Mouse (Mus musculus) spleen, postnatal 36 days (tissue): ENCODE results near the gene Tenm3.

Experiments used
- DNase-seq, 2 experiments: peaks; one replicate each; pipeline ENCODE4 v3.0.0; 2022; ENCODE audit warnings: low spot score in 2 of 2, mixed read lengths in 1 of 2

The Tenm3 gene

DNA sequence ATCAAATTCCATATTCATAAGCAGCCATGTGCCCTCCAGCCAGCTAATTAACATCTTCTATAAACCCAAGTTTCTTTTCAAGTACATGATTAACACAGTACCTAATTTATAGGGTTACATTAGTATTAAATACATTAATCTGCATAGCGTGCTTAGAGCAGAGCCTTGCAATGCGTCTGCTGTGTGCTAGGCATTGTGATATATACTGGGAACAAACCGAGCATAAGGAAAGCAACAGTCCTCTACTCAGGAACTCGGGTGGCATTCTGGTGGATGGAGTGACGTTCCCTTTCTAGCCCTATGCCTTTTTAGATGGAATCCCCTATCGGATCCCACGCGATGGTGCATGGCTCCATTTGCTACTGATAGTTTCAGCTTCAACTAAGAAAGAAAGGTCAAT is 321.7 kb downstream of the Tenm3 start:
- DNase-seq = no peak

DNA sequence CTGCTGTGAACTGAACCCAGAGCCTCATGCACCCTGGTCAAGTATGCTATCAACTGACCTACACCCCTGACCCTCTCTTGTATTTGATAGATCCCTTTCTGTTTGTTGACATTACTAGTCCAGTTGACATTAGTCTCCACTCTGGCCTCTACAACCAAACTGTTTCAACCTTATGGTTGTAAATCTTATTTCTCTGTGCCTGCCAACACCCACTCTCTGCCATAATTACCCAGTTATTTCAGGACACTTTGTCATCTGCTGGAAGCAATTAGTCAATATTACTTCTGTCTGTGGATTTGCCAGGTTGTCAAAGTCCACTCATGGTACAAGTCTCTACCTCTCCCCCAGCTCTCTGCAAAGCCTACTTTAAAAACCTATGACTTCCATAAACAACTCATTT is 326.3 kb downstream of the Tenm3 start:
- DNase-seq = no peak

DNA sequence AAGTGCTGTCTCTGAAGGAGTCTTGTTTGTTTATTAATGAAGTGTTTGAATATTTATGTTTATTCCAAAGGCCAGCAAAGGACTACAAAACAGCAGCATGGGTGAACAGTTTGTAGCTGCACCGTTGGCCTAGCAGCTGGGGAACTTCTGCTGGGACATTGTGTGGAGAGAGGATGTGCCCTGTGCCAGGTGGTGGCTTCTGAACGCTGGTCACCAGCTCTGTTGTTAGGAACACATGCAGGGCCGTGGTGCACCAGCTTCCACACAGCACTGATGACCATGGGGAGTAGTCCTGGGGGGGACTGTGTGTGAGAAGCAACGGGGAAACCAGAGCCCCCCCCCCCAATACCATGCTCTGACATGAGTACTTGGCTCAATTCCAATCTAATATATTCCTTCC is 329.5 kb downstream of the Tenm3 start:
- DNase-seq = no peak

DNA sequence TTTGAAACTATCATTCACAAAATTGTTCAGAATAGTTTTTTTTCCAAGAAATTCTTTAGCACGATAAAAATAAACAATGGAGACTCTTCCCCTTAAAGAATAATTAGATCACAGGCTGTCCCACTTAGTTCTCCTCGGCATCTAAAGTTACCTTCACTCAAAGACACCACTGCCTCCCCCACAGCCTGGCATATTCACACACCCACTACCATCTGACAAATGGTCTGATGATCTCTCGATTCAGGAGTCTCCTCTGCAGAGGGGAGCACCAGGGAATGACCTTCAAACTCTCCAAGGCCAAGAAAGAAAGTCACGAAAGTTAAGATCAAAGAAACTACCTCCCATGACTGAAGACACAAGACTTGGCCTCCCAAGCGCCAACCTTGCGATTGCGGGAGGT is 329.9 kb downstream of the Tenm3 start:
- no peak for DNase-seq

DNA sequence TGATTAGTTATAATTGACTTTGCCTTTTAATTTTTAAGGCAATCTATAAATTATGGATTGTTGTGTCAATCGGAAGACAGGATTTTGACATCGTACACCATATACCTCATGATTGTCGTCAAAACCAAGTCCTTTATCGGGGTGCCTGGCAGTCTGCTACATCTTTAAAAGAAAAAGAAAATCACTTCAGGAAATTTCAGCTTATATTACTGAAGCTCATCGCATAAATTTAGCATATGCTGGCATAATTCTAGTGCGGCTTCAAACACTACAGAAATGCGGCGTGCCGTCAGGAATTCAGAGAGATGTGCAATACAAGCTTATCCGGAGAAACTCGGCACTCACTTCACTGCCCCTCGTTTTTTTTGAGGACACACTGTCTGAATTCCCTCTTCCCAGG is 332.2 kb downstream of the Tenm3 start:
- no peak for DNase-seq

DNA sequence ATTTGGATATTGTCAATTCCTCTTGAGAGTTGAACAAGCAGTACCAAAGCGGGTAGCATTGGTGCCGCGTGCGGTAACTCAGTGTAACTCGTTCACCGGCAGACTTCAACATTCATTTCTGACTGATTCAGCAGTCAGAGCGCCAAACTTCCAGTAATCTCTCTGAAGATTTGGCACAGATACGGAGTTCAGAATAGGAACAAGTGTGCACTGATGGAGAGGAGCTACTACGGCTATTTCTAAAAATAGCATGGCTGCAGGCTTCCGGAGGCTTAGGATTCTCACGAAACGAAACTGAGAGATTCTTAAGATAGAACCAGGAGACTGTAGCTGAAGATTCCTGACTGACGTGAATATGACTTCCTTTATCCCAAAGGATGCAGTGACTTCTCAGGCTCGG is 332.6 kb downstream of the Tenm3 start:
- no peak for DNase-seq

DNA sequence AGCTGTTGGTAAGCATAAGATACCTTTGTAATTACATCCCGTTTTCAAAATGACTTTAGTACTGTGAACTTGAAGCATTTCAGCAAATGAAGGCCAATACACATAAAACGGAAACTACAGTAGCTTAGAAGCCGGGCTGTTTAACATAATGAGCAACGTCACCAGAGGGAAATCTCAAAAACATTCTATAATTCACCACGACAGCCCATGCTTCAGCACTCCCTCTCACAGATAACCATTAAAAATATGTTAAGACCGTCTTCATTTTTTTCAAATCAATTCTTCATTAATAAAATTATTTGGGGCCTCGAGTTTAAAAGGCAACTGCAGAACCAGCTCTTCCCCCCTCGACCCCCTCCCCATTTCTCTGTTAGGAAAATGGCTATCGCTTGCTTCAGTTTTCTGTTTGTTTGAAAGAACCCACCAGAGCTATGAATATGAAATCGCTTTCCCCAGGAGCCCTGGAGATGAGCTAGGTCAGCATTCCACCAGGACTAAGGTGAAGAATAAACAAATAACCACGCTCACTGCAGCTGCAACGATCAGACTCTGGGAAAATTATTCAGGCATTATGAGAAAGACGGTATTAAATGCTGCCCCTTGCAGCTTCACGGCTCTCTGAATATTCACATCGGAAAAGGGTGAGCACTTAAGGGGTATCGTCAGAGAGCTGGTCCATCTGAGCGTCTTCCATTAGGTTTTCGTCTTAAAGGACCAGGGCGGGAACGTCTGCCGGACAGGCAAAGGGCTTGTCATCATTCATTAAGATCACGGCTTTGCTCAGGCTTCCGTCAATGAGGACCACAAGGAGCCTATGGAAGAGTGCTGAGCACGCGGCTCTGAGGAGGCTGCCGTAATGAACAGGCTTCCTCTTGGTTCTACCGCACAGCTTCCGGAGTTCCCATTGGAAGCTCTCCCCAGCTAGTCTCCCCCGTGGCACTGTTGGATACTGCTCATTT is 334.8 kb downstream of the Tenm3 start:
- no peak for DNase-seq

DNA sequence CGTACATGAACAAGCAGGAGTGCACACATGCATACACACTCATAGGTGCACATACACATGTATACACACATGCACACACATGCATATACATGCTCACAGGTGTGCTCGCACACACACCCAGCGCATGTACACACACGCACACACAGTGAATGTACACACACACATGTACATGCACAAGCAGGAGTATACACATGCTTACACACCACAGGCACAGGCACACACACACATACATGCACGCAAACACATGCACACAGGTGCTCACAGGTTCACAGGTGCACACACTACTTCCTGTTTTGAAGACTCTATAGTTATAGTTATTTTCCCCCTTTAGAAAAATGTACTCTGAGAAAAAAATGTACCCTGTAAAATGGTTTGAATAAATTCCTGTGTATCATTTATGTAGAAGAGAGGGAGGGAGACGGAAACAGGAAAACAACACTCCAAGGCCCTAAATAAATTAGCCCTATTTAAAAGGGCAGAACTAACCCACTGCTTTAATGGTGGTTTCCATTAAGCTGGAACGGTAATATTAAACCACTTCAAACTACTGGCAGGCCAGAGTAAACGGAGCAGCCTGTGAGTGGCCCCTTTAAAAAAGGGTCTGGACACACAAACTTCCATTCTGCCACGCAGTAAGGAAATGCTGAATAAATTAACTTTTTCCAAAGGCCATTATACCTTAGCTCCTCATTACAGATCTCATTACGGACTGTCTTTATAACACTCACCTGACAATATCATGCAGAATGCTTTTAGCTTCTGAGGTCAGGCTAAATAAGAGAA is 335.8 kb downstream of the Tenm3 start:
- DNase-seq = no peak

DNA sequence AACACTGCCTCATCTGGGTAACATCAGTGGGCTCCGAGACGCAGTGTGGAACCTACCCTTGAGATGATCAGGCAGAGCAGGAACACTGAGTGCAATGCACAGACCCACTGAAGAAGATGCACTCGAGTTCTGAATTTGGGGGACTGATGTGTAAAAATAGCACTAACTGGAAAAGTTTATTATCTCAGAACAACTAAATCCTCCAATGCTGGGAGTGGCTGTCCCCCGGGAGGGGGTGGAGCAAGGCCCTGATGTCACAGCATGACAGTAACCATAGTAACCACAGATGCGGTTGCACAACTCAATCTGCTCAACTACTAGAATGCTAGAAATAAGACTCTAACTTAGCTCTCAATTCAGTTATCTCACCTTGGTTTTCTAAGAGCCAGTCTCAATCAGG is 351.3 kb downstream of the Tenm3 start:
- no peak for DNase-seq

DNA sequence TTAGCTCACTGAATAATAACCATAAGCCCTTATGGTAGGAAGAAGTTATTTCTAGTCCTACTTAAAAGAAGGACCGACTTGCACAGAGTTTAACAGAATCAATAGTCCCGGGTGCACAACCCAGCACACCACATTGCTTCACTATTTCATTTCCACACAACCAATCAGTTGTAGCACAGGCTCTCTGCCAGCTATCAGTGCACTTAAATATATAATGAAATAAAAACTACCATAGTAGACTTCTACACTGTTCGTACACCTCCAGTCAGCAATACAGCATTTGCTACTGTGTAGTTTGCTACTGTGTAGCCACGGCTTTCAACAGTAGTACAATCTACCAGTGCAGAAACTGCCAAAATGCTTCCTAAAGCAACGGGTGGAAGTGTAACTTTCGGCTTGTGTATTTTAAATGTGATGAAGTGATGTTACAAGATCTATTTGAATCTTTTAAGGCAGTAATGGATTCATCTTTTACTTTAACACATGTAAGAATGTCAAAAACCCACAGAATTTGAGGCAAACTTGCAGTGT is 353.1 kb downstream of the Tenm3 start:
- DNase-seq = no peak

DNA sequence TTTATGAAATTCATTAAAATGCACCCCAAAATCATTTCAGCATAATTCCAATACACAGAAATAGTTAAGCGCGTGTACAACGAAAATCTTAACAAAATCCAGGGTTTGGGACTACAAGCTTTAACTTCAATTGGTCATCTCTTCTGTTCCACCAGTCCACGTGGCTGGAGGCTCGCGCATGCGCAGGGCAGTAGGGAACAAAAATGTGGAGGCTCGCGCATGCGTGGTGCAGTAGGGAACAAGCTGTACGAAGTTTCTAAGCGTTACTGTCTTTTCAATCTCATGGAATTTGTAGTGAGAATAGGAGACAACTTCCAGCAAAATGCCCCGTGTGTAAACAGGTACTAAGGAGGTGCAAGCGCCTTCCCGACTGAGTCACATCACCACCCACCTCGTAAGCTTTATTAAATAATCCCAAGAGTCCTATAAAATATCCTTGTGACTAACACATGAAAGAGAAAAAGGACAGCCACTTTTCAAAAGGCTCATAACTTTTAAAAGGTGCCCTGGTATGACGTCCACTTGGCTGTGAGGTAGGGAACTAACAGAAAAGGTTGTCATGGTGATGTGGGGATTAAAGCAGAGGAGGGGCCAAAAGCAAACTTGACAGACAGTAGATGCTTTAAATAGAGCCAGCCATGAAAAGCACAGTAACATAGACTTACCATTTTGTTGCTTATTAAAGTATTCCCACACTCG is 353.7 kb downstream of the Tenm3 start:
- no peak for DNase-seq

DNA sequence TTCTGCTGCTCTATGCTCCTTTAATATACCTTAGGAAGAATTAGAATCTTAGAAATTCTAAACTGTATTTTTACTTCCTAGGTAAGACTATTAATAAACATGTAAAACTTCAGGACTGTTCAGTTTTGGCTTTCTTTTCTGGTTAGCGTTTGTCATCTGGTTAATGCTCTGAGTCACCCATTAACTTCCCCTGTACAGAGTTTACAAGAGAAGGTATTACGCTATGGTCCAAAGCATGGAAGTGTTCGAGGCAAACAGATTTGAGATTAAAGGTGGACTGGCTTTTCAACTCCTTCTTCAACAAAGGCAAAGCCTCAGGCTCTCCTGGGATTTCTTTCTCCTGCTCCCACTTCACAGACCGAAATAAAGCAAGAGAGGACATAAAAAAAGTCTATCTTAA is 354.3 kb downstream of the Tenm3 start:
- no peak for DNase-seq

DNA sequence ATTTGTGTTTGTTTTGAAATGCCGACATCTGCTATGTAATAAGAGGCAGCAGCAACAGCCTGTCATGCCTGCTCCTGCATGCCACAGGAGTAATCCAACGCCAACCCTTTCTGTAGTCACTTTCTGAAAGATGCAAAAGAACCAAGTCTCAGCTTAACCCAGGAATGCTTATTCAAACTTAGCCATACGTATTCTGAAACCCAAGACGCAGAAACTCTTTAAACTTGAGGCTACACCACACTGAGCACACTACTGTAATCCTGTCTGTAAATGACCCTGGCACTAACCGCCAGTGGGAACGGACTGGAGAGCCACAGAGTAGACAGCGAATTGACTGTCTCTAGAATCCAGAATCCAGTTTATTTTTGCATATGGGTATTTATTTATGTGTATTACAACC is 354.9 kb downstream of the Tenm3 start:
- DNase-seq = no peak

DNA sequence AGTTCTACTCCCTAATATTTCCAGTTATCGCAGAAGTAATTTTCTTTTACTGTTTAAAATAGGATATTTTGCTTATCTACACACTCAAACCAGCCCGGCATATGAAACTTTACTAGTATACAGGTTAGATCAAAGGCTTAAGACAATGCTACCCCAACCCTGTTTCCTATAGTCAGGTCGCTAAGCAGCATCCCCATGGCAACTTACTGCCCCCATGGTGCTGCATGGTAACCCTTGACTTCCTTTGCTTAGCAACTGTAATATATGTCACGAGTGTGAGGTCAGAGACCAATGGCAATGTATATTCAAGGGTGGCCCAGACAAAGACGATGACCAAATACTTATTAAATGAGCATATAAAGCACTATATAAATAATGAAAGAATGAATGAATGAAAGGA is 359.6 kb downstream of the Tenm3 start:
- DNase-seq = no peak

DNA sequence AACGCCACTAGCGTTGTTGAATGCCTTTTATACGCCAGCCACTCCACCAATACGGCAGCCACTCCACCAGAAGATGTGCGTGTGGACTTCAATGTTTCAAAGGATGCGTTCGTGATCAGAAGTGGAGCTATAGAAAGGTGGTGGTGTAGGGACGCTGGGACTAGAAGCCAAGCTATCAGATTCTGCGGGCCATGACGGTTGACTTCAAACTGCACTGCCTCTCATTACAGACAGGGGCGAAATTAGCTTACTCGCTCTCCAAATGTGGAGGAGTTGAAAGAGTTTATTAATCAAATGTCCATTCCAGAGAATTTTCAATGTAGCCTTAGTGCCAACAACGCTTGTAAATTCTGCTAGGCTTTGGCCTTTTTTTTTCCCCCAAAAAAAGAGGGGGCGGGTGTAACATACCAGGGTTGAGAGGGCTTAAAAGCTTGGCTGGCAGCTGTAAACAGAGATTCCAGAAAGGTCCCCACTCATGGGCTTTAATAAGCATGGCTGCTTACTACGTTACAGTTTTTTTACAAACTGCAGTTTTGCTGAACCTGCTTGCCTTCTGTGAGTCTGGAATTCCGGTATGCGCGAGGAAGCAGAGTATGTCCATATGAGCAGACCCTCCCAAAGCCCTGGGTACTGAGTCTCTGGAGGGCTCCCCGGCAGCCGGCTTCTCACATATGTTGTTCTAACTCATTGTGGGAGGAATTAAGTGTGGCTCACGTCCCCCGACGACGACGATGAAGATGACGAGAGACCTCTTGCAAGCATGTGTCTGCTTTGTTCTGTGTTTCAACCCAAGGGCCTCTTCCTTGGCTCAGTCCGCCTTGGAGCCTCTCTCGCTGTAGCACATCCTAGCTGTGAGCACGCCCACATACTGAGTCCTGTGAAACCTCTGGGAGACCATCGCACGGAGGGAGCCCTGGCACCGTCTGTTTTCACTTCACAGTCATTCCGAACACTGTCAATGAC is 361.8 kb downstream of the Tenm3 start:
- DNase-seq = no peak

DNA sequence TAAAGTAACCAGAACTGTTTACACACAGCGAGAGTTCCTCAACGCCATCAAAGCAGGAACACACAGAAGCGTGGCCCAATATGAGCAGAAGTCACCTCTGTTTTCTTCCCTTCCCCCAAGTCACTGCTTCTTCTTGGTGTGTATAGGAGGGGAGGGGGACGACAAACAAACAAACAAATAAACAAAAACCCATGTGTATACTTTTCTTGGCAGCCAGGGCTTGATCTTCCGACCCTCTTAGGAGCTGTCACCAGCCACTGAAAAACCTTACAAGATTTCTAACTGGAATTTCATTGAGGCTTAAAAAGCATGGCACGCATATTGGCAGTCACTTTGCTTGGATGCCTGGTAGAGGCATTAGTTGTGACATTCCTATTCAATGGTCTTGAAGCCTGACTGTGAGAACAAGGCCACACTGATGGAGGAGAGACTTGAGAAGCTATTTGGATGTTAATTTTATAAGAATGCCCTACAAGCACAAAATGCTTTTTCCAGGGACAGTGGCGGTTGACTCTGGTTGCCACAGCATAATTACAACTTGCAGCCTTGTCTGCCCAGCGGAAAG is 366.3 kb downstream of the Tenm3 start:
- no peak for DNase-seq

DNA sequence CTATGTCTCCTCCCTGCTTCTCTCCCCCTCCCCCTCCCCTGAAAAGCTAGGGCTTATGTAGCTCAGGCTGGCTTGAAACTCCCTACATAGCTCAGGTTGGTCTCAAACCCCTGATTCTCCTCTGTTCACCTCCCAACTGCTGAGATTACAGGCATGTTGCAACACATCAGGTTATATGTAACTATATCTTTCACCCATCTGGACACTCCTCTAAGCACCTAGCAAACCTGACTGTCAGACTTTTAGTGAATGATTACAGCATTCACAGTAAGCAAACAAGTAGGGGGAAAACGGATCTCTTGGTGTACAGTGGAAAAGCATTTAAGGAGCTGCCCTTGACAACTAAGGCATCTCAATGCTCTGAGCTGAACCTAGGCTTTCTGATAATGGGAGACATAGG is 366.9 kb downstream of the Tenm3 start:
- no peak for DNase-seq

DNA sequence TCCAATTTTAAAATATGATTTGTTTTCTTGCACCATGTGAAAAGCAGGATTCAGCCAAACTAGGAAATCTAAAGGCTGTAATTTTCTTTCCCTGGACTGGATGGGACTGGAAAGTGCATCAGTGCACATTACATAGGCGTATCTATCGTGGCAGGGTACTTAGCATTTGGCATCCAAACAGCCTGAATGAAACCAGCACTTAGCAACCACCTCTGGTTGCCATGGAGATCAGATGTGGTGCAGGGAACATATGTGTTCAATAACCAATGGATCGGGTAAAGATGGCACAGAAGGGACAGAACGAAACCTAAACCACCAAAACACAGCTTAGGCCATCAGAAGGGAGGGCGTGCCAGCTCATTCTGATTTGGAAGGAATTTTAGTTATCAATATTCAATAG is 376.1 kb downstream of the Tenm3 start:
- DNase-seq = no peak

DNA sequence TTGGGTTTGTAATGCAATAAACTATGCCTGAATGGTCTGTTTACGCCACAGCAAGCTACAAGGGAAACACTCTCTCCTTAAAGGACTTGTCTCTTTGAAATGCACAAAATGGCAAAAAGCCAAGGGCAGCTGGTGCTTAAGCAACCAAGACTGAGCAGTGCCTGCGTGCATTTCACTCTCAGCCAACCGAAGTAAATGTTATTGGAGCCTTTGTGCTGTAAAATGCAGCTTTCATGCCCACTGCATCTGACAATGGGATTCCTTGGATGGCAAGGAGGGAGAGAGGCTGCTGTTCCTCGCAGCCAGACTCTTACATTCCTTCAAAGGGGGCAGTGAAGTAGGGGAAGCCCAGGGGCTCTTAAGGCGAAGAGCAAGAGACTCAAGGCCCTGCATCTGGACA is 385.4 kb downstream of the Tenm3 start:
- no peak for DNase-seq

DNA sequence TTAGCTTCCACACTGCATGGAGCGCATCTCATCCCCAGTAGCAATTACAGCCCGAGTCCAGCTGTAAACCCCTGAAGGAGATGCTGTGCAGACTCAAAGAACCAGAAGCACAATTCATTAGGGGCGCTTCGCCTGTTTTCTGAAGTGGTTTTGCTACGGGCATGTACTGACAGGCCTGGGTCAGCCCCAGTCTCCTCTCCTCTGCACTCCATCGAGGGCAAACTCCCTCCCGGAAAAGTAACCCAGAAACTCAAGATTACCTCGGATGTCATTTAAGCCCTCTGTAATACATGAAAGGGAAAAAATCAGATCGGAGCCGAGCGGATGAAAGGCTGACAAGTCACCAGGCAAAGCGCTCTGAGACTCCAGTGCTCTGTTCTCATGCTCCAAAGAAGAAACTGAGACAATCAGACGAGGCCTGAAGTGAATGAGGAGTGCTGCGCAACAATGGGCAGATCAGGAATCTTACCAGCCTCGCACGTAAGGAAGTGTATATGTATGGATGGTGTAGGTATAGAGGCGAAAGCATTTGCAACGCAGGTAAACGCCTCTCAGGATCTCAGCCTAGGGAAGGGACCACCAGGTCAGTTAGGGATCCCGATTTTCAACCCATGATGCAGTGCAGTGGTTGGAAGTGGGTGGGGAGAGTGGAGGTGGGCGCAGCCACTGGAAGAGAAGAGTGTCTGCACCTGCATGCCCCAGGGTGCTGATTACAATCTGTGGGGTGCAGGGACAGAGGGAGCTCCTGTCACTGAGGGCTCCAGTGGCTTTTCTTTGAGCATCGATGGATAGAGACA is 387.2 kb downstream of the Tenm3 start:
- DNase-seq = no peak
